Mouse (Mus musculus): ENCODE results near the gene Bcap29.

GRCm38 (mm10) chr12:31554371-31554770, 80.1 kb downstream of the Bcap29 start:
- no peak for TF ChIP-seq GATA1 (IDR thresholded peaks at IDR 0.05; ENCODE audit: borderline replicate concordance, low read length)
- TF ChIP-seq FLI1 (IDR thresholded peaks at IDR 0.05; ENCODE audit: low read length) = no peak
